Mouse (Mus musculus): Measurements from ENCODE around the gene Gm38394. TPM values are rescaled to one million over a fixed set of nuclear protein-coding genes. Genes with fewer than 3 reads are reported as not detected.
A peak's percentile ranks its signal among the peaks of the same experiment; 100 is the strongest.
"Not testable (repeated sequence)": the region's sequence is repeated elsewhere in the genome, so short reads cannot be mapped to it uniquely, and the experiment has no call there.

The Gm38394 gene
- total RNA-seq, 1 experiment from 2014 or later, result 16.9 TPM

DNA sequence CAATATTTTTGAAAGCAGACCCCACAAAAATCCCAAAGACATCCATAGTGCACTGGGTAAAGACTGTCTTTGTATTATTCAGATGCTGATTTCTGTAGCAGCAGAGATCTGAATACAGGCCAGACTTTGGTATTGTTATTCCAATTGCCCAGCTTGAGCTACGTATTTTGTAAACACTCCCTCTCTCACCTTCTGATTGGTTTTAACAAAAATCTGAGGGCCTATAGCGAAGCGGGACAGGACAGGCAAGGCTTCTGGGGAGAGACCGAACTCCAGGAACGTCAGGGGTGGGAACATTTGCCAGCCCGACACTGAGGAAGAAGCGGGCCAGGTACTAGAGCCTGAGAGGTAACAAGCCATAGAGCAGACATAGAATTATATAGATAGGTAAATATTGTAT is 6.6 kb upstream of the Gm38394 start:
- ATAC-seq (ENCODE audit: extremely low read depth, insufficient number of reproducible peaks, low FRiP score, poor library complexity, severe bottlenecking), result no peak

DNA sequence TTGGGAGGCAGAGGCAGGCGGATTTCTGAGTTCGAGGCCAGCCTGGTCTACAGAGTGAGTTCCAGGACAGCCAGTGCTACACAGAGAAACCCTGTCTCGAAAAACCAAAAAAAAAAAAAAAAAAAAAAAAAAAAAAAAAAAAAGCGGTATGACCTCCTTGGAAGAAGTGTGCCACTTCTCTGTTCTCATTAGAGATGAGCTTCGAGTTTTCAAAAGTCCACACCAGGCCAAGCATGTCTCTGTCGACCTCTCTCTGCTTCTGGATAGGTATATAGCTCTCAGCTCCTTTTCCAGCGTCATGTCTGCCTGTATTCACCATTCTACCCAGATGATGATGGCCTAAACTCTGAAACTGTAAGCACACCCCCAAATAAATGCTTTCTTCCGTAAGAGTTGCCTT is 4.6 kb upstream of the Gm38394 start:
- not testable (repeated sequence) for ATAC-seq (ENCODE audit: extremely low read depth, insufficient number of reproducible peaks, low FRiP score, poor library complexity, severe bottlenecking)

DNA sequence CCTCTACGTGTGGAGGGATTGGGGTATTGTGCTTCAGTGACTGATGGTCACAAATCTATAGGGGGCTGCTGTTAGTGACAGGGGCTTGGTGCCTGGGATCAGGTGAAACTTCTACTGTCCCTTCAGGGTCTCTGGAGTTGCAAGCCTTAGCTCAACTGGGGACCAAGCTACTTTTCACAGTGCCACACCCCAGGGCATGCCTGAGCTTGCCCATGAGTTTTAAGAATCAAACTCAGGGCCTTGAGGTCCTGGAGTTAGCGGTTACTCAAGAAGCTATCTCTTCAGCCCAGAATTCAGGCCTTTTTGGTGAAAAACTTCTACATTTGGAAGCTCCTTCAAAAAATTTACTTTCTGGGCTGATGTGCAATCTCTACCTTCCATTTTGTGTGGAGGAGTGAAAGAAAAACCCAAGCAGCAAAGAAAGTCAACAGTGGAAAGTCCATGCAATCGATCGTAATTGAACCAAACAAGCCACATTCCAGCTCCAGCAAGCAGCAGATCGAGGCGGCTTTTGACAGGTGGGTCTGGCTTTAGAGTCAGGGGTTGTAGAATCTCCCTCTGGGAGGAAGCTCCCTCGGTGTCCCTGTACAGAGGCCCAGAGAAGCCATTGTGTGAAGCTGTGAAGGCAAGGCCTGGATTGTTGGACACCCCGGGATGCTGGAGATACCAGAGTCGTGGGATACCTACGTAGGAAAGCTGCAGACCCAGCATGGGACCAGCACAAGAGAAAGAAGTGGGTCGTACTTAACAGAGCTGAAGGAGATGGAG is 3.3 kb upstream of the Gm38394 start:
- ATAC-seq (ENCODE audit: extremely low read depth, insufficient number of reproducible peaks, low FRiP score, poor library complexity, severe bottlenecking), result no peak

DNA sequence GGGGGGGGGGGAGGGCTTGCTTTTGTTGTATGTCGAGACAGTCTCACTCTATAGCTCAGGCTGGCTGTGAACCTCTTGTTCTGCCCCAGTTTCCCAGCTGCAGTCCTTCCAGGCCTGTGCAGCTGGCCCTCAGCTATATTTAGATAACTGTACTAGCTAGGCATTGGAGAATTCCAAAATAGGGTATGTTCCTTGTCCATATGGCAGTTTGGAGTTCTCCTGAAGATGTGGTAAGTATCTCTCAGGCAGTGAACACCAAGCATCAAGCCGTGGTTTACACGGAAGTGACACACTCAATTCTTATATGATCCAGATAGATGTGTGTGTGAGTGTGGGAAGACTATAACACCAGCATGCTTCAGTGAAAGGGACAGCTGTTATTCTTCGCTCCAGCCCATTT is 2.3 kb upstream of the Gm38394 start:
- ATAC-seq (ENCODE audit: extremely low read depth, insufficient number of reproducible peaks, low FRiP score, poor library complexity, severe bottlenecking), result no peak

DNA sequence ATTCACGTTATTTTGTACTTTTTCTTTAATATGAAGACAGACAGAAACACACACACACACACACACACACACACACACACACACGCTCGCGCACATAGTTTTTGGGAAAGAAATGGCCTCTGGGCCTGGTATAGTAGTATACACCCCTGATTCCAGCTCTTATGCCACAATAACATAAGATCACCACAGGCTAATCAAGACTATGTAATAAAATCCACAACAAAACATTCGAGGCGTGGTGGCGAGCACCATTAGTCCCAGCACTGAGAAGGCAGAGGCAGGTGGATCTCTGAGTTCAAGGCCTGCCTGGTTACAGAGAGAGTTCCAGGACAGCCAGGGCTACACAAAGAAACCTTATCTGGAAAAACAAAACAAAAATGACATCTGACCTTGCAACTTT is 1.8 kb upstream of the Gm38394 start:
- no peak for ATAC-seq (ENCODE audit: extremely low read depth, insufficient number of reproducible peaks, low FRiP score, poor library complexity, severe bottlenecking)

DNA sequence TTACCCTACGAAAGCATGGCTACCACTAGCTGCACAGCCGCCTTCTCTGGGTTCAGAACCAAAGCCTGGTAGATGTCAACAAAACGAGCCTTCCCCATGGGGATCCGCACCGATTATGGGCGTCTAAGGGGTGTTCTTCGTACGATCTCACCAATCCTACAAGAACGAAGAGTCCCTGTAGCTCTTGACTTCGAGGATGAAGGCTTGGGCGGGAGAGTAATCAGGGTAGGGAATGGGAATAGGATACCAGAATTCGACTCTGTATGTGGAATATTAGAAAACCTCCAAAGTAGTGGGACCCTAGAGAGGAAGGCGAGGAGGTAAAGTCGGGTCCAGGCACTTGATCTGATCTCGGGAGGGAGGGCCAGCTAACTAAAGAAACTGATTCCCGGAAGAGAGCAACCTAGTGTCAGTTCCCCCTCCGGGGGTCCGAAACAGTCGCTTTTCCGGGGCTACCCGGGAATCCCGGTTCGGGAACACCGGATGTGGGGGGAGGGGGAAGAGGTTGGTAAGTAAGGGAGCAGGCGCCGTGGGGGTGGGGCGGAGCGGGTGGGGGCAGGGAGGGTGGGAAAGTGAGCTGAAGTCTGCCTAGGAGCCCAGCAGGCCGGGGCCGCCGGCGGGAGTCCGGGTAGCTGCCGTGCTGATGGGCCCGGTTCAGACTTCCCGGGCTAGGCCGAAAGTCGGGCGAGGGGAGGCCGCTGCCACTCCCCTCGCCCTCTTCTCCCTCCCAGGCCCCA is 484 bp downstream of the Gm38394 start, which contains the start of gene Zbed6:
TSS of gene Zbed6 (minus strand) at position 420 of the 737 bp plus-strand sequence.
- peak; percentile 11; the same call in 1 of the 2 replicates for ATAC-seq (ENCODE audit: extremely low read depth, insufficient number of reproducible peaks, low FRiP score, poor library complexity, severe bottlenecking)

DNA sequence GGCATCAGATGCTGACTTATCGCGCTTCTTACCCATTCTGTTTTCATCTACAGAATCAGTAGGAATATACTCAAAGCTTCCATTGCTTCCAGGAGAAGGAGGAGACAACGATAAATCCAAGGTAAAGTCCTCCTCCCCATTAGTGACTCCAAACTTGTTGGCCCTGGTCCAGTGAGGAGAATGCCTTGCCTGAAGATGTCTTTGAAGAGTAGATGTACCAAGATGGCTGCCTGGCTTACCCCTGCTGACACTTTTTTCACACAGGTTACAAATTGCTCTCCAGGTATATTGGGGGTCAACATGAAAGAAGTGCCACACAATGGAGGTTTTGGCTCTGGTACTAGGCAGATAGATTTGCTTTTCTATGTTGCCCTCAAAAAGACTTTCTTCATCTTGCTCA is 2.2 kb downstream of the Gm38394 start:
- no peak for ATAC-seq (ENCODE audit: extremely low read depth, insufficient number of reproducible peaks, low FRiP score, poor library complexity, severe bottlenecking)

DNA sequence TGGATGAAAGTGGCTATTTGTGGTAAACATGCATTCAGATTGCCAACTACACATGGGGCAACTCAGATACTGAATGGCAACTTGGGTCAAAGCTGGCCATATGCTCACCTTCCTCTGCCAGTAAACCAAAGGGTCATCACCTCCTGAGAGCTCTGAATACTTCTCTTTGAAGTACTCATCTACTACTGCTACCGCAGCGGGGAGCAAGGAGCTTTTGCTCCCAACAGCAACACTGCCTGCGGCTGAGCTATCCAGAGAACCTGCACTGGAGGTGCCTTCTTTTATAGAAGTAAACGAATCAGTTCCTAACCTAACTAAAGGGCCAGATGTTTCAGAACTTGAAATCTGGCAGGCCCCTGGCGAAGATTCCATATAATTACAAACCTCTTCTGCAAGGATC is 4.3 kb downstream of the Gm38394 start:
- no peak for ATAC-seq (ENCODE audit: extremely low read depth, insufficient number of reproducible peaks, low FRiP score, poor library complexity, severe bottlenecking)

DNA sequence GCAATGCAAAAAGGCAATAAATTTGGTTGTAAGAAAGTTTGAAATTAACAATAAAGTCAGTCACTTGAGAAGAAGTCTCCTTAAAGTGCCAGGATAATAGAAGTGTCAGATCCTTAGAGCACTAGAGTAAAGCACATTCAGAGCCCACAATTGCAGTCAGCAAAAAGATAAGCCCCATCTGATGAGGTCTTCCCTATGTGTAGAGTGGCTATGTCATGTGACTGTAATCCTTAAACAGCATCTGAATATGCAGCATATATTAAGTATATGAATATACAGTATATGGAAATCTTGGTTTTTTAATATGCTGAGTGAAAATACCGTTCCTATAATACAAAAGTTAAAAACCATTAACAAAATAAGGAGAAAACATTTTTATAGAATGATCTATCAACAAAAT is 8.1 kb downstream of the Gm38394 start:
- no peak for ATAC-seq (ENCODE audit: extremely low read depth, insufficient number of reproducible peaks, low FRiP score, poor library complexity, severe bottlenecking)

DNA sequence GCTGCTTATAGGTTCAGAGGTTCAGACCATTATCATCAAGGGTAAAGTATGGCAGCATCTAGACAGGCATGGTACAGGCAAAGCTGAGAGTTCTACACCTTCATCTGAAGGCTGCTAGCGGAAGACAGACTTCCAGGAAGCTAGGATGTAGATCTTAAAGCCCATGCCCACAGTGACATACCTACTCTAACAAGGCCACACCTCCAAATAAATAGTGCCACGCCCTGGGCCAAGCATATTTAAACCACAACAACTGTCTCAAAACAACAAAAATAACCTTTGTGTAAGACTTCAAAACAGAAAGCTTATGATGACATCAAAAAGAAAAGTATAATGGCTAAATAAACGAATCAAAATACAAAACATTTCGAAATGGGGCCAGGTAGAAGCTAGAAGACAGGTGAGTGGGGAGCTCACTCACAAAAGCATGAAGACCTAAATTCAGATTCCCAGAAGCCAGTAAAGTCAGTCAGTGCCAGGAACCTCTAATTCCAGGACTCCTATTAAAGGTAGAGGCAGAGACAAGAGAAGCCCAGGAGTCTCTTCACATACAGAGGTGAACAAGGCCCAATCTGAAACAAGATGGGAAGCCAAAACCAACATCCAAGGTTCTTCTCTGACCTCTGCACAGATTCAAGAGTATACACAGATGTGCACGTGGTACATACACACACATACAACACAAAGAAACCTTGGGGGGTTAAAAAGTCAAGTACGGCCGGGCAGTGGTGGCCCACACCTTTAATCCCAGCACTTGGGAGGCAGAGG is 10.6 kb downstream of the Gm38394 start:
- no peak for ATAC-seq (ENCODE audit: extremely low read depth, insufficient number of reproducible peaks, low FRiP score, poor library complexity, severe bottlenecking)

DNA sequence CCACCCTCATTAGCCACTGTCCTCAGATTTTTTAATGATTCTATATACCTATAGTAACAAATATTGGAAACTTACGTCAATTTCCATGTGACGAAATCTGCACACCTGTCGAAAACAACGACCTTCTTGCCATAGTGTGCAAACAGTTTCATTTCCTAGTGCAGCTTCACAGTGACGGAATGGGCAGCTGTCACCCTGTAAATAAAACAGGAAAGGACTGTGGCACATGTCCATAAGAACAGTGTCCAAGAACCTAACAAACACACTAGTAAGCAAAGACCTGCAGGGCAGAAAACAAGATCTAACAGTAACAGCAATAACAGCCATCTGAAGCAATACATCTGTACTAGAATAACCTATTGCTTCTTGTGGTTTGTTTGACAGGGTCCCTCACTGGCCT is 15.5 kb downstream of the Gm38394 start:
- ATAC-seq (ENCODE audit: extremely low read depth, insufficient number of reproducible peaks, low FRiP score, poor library complexity, severe bottlenecking), result no peak

DNA sequence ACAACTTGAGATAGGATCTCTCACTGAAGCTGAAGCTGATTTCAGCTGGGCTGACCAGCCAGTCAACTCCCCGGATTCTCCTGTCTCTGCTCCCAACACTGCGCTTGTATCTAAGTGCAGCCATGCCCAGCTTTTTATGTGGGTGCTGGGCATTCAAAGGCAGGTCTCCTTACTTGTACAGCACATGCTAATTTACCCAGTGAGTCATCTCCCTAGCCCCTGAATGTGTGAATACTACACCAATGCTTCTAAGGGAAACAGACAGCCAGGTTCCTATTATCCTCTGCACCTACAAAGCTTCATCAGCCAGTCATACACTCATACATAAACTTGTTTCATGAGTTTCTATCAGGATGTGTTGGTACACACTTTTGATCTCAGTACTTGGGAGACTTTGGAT is 20.0 kb downstream of the Gm38394 start:
- no peak for ATAC-seq (ENCODE audit: extremely low read depth, insufficient number of reproducible peaks, low FRiP score, poor library complexity, severe bottlenecking)

DNA sequence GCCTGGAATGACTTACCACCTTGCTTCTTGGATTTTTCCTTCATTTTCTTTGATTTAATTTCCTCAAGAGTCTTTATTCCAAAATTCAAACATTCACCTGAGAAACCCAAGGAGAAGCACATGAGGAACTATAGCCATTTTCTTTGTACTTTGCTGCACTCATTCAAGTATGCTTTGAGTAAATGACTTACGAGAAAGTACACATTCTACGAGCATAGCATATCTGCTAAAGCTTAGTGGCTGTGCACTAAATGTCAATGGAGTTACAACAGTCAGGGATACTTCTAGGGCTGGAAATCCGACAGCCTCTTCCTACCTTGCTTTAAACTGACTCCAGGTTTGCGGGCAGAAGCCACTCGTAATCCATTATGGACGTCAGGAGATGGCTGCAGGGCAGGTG is 22.6 kb downstream of the Gm38394 start:
- ATAC-seq (ENCODE audit: extremely low read depth, insufficient number of reproducible peaks, low FRiP score, poor library complexity, severe bottlenecking), result no peak

DNA sequence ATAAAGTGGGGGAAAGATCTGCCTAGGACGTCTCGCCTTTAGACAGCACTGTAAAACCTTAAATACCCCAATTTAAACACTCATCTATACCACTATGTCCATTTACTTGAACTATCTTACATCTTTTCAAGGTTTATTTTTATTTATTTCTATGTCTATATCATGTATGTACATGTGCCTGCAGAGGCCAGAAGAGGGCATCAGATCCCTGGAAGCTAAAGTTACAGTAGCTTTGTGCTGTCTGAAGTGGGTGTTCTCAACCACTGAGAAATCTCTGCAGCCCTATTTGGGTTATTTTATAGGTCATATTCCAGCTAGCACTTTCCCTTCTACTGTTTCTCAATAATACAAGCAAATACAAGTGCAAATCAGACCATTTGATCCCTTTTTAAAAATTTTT is 28.9 kb downstream of the Gm38394 start:
- no peak for ATAC-seq (ENCODE audit: extremely low read depth, insufficient number of reproducible peaks, low FRiP score, poor library complexity, severe bottlenecking)

DNA sequence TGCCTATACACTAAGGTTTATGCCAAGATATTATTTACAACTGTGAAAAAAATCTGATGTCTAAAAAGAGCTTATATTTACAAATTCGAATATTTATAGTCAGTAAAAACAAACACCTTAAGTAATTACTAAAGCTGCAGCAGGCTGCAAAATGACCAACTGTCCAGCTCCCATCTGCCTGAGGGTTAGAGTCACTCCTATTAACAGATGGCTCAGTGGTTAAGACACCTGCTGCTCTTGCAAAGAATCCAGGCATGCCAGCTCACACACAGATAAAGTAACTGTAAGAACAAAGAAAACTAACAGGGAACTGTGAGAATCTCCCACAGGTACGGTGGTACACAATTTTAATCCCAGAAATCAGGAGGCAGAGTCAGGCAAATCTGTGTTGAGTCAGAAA is 36.1 kb downstream of the Gm38394 start:
- ATAC-seq (ENCODE audit: extremely low read depth, insufficient number of reproducible peaks, low FRiP score, poor library complexity, severe bottlenecking), result no peak

DNA sequence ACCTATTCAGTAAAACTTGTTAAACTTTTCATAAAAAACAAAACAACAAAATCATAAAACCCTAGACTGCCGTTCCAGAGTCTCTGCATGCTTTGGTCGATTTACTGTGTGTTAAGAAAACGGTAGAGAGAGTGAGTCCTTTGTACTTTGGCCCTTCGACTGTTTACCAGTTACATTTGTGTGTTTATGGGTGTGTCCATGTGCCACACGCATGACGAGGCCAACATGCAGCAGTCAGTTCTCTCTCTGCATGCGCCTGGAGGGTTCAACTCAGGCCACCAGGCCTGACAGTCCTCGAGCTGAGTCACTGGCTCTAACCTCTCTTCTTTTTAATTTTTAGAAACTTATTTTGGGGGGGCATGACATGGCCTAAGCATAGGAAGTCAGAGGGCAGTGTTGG is 42.8 kb downstream of the Gm38394 start:
- no peak for ATAC-seq (ENCODE audit: extremely low read depth, insufficient number of reproducible peaks, low FRiP score, poor library complexity, severe bottlenecking)

DNA sequence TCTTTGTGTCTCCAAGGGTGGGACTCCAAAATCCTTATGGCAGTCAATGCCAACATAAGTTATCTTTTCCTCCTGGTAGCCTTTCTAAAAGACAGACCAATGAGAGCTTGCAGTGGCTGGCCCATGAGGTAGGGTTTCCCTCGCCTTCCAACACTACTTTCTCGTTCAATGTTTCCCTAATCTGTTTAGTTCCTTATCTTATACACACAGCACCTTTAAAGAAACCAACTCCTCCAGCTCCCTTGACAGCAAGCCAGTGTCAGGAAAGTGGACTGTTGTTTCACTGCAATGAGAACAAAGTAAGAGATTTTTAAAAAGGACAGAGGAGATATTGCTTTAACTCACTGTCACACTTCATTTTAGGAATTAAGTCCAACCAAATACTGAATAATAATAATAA is 43.2 kb downstream of the Gm38394 start:
- ATAC-seq (ENCODE audit: extremely low read depth, insufficient number of reproducible peaks, low FRiP score, poor library complexity, severe bottlenecking), result no peak

DNA sequence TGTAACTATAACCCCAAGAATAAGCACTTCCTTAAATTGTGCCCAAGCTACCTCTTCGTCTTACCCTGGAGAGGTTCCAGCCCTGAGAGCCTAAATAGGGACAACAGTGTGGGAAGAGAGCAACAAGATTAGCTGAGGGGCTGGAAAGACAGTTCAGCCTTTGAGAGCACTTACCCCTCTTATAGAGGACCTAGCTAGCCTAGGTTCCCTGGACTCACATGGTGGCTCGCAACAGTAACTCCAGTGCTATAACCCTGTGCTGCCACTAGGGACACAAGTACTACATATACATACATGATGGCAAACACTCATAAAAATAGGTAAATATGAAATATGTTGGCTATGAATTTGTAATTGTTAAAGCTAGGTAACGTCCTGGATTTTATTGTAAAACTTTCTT is 47.3 kb downstream of the Gm38394 start:
- ATAC-seq (ENCODE audit: extremely low read depth, insufficient number of reproducible peaks, low FRiP score, poor library complexity, severe bottlenecking), result no peak

DNA sequence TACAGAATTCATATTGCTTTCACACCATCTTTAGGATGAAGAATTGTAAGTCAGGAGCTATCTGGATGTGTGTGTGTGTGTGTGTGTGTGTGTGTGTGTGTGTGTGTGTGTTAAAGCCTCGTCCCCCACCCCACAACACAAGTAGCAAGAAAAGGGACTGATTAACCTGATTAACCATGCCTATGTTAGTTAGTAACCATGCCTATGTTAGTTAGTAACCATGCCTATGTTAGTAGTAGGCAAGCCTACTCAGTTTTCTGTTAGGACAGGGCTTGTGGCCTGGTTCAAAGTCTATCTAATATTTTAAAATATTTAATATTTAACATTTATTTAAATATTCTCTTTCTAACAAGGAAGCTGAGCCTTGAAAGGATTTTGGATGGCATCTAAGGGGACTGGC is 49.7 kb downstream of the Gm38394 start:
- no peak for ATAC-seq (ENCODE audit: extremely low read depth, insufficient number of reproducible peaks, low FRiP score, poor library complexity, severe bottlenecking)

DNA sequence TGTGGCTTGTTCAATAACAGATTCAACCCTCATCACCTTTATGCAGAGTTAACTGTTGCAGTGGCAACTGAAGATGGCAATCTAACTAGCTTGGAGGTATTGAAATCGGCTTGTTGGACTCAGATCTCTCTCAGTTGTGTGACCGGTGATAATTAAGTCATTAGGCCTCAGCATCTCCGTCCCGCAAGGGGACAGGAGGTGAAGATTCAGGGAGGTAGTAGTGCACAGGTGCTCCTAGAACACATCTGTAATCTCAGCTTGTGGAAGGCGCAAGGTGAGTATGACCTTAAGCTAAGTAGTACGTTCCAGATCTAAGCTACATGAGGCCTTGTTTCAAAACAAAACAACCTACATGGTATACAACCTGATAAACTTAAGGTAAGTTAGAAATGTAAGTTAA is 50.5 kb downstream of the Gm38394 start:
- ATAC-seq (ENCODE audit: extremely low read depth, insufficient number of reproducible peaks, low FRiP score, poor library complexity, severe bottlenecking), result no peak

Data from neutrophil, adult 5-6 weeks (primary cell).